Comparison of ENCODE assay signal across 23 mouse cellular contexts in the genomic region with DNA sequence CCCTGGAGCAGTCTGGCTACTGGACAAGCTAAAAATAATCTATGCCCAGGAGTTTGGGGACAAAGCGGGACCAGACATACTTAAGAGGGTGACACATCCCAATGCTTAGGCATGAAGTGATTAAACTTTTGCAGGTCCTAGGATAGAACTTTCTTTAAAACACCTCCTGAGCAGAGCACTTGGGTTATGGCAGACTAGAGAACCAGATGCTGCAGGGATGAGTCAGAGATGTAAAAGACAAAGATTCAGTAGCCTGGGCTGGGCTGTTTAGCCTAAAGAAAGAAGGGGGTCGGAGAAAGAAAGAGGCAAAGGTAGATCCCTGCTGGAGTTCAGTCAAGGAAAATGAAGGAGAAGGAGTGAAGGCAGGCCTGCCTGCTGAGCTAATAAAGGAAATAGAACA.
DNase-seq lines count a peak whose midpoint lies in the region; ATAC-seq and TF ChIP-seq lines count a peak whose summit lies in the region.
"Had no signal": no experiment of that assay in that cellular context is flagged by ENCODE, and none has a peak within 500 bp of the region (broad histone marks: within the 10 kb centered on the region; RNA-seq: fewer than 3 reads in every experiment).

No protein-coding gene starts in this region.

- 0 out of 2 replicates have a peak, but pooled peaks cover 5% of the 10 kb centered on the region for H3K27me3 ChIP-seq in heart, embryonic 12.5 days (replicated peaks)
- H3K27me3 ChIP-seq in heart, adult 2 months (ENCODE audit: control insufficient read depth, insufficient read depth, low read length) = no peaks in the 10 kb centered on the region
- H3K27me3 ChIP-seq: heart, embryonic 15.5 days; intestine, embryonic 15.5 days had no signal

- TF ChIP-seq EP300 in heart, adult 2 months (IDR thresholded peaks at IDR 0.05; ENCODE audit: insufficient read depth, low read depth, low read length) = no peak

- ATAC-seq in frontal cortex, adult (ENCODE audit: low TSS enrichment) = peak; percentile 73
- ATAC-seq in heart, embryonic 12.5 days (ENCODE audit: insufficient number of reproducible peaks, low FRiP score) = no peak
- no peak for ATAC-seq in erythroblast, adult 5-6 weeks (replicated peaks; ENCODE audit: low FRiP score, poor library complexity, severe bottlenecking)
- ATAC-seq: activated CD4-positive, CD25-positive, alpha-beta regulatory T cell, adult 4 months; forebrain, embryonic 16.5 days; intestine, embryonic 15.5 days; Patski had no signal

- no peak for TF ChIP-seq POLR2A in heart, adult 2 months (IDR thresholded peaks at IDR 0.05; ENCODE audit: insufficient read depth, low read depth, low read length)

- H3K27ac ChIP-seq in heart, embryonic 12.5 days (ENCODE audit: poor library complexity, severe bottlenecking) = no peak overlapping the region
- no peak overlapping the region for H3K27ac ChIP-seq in heart, adult 2 months
- H3K27ac ChIP-seq: gastrocnemius, adult 2 months; heart, embryonic 15.5 days; hindbrain, embryonic 10.5 days; hindbrain, embryonic 14.5 days; intestine, embryonic 15.5 days had no signal

- intact Hi-C loops in heart, adult 2 months (cut with DNase I) = no loop called here
- intact Hi-C loops in heart, postnatal 10 days (cut with DNase I) = no loop called here

- no peaks in the 10 kb centered on the region for H3K36me3 ChIP-seq in heart, embryonic 12.5 days
- no peaks in the 10 kb centered on the region for H3K36me3 ChIP-seq in heart, adult 2 months (ENCODE audit: control insufficient read depth, insufficient read depth, low read length)
- H3K36me3 ChIP-seq: G1E; heart, embryonic 15.5 days; hindbrain, embryonic 10.5 days; intestine, embryonic 15.5 days had no signal

- no peak overlapping the region for H3K4me3 ChIP-seq in heart, embryonic 12.5 days
- no peak overlapping the region for H3K4me3 ChIP-seq in heart, adult 2 months
- H3K4me3 ChIP-seq: gastrocnemius, adult 2 months; heart, embryonic 15.5 days; hindbrain, embryonic 10.5 days; intestine, embryonic 15.5 days had no signal

- H3K4me2 ChIP-seq in heart, embryonic 12.5 days = peak overlapping the region; percentile 21; the same call in 1 of the 2 replicates
- H3K4me2 ChIP-seq: heart, embryonic 15.5 days; hindbrain, embryonic 14.5 days; intestine, embryonic 15.5 days had no signal

- no peaks in the 10 kb centered on the region for H3K9me3 ChIP-seq in heart, embryonic 12.5 days (replicated peaks)
- H3K9me3 ChIP-seq: G1E; heart, embryonic 15.5 days; hindbrain, embryonic 10.5 days; intestine, embryonic 15.5 days had no signal

- DNase-seq in frontal cortex, postnatal 25 days (ENCODE audit: low spot score in 2 of 2) = no peak
- DNase-seq in heart, adult 2 months = no peak
- DNase-seq in Muller cell, postnatal 12 days (ENCODE audit: inconsistent ontology term) = peak; percentile 46
- peak; percentile 27 to 35 for DNase-seq in heart, postnatal 10 days
- no peak for DNase-seq in lung, postnatal 14 days
- DNase-seq: adrenal gland, postnatal 14 days; cerebellum, adult 18-20 months; cerebellum, adult 9-11 months; cerebellum, postnatal 36 days; gastrocnemius, adult 2 months; gastrocnemius, postnatal 25 days; kidney, adult 18-20 months had no signal

- H3K79me2 ChIP-seq in heart, adult 2 months (replicated peaks; ENCODE audit: control insufficient read depth, insufficient read depth, low read length) = no peaks in the 10 kb centered on the region

- no peak overlapping the region for H3K9ac ChIP-seq in heart, embryonic 12.5 days
- H3K9ac ChIP-seq in heart, adult 2 months (ENCODE audit: low read depth, low read length) = no peak overlapping the region
- H3K9ac ChIP-seq: heart, embryonic 15.5 days; hindbrain, embryonic 14.5 days; intestine, embryonic 15.5 days had no signal

- peaks cover 9% of the 10 kb centered on the region; the same call in 1 of the 2 replicates for H3K4me1 ChIP-seq in heart, embryonic 12.5 days (replicated peaks)
- no peaks in the 10 kb centered on the region for H3K4me1 ChIP-seq in heart, adult 2 months (ENCODE audit: control insufficient read depth, insufficient read depth, low read length)
- H3K4me1 ChIP-seq: intestine, embryonic 15.5 days had no signal

- no peak for TF ChIP-seq CTCF in heart, adult 2 months (IDR thresholded peaks at IDR 0.05)

- WGBS in heart, embryonic 12.5 days = 67% methylated on average over 2 of the region's 2 CpGs
- 59% methylated on average over 2 of the region's 2 CpGs for WGBS in heart, adult 2 months

Comparison
In these comparisons a context has a peak if more than half of its experiments do, and no peak if none do; other contexts are left out.
1. DNase-seq: peak in Muller cell, postnatal 12 days (single experiment) and heart, postnatal 10 days (2 of 2); none in frontal cortex, postnatal 25 days (0 of 2), heart, adult 2 months (0 of 2) and lung, postnatal 14 days (single experiment).